Mouse (Mus musculus): ENCODE measurements around the gene Sephs2.

DNA sequence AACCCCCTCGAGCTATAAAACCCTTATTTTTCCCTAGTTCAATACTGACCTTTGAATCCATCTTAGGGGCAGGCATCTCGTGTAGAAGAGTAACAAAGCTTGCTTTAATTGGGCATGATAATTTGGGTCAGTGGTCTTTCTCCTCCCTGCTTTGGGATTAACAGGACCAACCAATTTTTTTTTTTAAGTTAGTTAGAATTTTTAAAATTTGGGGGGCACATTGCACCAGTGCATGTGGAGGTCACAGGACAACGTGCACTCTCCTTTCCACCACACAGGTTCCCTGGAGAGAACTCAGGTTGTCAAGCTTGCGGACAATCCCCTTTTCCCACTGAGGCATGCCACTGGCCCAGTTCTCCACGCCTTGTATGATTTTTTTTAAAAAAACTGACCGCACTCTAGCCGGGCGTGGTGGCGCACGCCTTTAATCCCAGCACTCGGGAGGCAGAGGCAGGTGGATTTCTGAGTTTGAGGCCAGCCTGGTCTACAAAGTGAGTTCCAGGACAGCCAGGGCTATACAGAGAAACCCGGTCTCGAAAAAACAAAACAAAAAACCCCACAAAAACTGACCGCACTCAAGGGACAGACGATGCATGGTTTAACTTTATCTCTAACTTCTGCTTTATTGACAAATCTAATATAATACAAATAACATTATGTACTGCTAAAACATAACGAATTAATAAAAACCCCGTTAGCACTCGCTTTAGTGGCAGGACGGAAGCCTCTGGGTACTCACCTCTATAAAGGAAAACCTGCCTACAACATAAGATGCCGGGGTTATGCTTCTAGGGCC, 41.8 kb downstream of the Sephs2 start:
- no peak for TF ChIP-seq CTCF (IDR thresholded peaks at IDR 0.05; ENCODE audit: extremely low read depth, insufficient read length, insufficient replicate concordance, low read depth, low read length)
- no peak for TF ChIP-seq POLR2A (IDR thresholded peaks at IDR 0.05; ENCODE audit: low read depth, low read length)

Measured in small intestine, adult 2 months (tissue).